Mouse (Mus musculus): ENCODE data around the gene Cep57.

GRCm38 (mm10) chr9:13828087-13828441 lies 1.2 kb upstream of the Cep57 start:
- TF ChIP-seq CTCF (IDR thresholded peaks at IDR 0.05; ENCODE audit: low read depth) (0 out of 2 replicates have a peak, but pooled peaks have one; percentile 11), EP300 (IDR thresholded peaks at IDR 0.05; ENCODE audit: low read depth) (no peak)

Measured in liver, postnatal 0 days (tissue).